Mouse (Mus musculus): ENCODE results near the gene Gm5426.
"Not testable (repeated sequence)": the region's sequence is repeated elsewhere in the genome, so short reads cannot be mapped to it uniquely, and the experiment has no call there.

Gm5426 gene

DNA sequence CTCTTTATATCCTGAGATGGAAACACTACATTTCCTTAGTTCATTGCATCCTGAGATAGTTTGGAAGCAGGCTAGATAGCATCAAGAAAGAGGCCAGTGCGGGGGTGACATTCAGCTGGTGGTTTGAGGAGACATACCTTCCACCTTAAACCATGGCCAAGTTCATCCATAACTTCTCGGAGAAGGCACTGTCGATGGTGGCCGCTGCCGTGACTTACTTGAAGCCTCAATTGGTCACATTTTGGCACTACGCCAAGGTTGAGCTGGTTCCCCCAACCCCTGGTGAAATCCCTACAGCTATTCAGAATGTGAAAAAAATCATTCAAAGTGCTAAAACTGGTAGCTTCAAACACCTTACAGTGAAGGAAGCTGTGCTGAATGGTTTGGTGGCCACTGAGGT is at the start of gene Gm5426:
Gene Gm5426, plus strand, starts transcription at position 153 of the 400 bp plus-strand sequence.
- not testable (repeated sequence) for DNase-seq (ENCODE audit: low spot score in 2 of 2)

- DNase-seq (ENCODE audit: low spot score in 2 of 2): no peak
Measured at GRCm38 (mm10) chr10:96089744-96090143, 46.7 kb upstream of the Gm5426 start.

DNA sequence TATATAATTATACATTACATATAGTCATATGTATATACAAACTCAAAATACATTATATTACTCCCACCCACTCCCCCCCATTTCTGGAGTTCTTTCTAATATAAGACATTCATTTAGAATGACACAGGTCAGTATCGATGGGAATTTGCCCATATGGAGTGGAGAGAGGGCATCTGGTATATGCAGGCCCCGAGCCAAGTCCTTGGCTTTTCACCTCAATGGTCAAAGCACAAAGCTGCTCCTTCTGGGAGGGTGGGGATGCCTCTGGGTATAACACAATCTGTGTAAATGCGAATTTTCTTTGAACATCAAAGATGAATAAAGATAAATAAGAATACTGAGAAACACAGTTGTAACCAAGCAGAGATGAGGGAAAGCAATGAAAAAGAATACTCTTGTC is 46.0 kb upstream of the Gm5426 start:
- DNase-seq (ENCODE audit: low spot score in 2 of 2): no peak

DNA sequence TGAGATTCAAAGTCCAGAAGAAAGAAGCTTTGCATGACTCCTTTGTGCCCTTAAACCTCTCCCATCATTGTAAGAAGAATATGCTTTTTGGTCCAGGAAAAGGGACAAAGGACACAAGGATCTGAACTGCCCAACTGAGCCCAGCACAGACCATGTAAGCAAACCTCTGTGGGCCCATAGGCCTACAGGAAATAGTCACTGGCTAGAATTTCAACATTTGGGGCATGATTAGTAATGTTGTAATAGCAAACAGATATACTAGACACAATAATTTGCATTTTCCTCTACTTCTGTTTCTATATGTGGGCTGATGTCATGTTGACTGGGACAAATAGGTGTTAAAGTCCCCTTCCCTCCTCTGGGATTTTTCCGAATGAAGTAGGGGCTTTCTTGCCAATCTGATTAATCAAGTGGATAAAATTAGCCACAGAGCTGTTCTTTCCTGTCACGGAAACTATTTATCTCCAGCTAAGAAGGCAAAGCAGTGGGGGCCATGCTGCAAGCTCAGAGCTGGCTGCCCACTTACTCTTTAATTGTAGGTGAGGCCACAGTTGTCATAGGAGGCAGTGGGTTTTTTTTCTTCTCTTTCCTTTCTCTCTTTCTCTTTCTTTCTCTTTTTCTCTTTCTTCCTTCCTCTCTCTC is 42.4 kb upstream of the Gm5426 start:
- no peak for DNase-seq (ENCODE audit: low spot score in 2 of 2)

DNA sequence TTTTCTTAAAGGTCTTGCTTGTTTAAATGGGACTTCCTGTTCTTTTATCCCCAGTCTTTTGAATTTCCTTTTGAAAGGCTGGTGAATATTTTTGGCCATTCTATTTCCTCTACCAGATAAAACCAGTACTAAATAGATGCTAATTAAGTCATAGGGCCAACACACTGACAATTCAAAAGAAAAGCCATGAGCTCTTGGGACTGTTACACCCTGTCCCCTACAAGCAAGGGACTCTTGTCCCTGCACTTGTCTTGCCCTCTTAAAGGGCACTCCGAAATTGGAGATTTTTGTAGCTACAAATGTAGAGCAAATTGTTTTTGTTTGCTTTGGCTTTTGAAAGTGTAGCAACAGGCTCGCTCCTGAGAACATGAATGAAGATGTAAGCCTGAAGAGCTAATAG is 41.8 kb upstream of the Gm5426 start:
- no peak for DNase-seq (ENCODE audit: low spot score in 2 of 2)

DNA sequence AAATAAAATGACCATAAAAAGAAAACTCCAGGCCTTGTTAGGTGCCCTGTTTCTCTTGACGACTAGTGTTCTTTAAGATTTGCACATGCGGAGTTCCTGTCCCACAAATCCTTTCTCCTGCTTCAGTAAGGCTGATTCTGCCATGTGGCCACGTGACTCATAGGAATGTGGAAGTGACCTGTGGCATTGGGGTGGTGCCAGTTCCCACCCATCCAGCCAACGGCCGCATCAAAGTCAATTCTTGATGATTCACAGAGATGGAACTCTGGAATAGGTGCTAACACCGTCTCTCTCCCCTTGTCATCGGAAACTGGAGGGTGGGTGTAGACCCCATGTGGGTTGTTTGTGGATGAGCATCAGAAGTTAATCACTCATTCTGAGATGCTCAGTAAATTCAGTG is 39.7 kb upstream of the Gm5426 start:
- no peak for DNase-seq (ENCODE audit: low spot score in 2 of 2)

DNA sequence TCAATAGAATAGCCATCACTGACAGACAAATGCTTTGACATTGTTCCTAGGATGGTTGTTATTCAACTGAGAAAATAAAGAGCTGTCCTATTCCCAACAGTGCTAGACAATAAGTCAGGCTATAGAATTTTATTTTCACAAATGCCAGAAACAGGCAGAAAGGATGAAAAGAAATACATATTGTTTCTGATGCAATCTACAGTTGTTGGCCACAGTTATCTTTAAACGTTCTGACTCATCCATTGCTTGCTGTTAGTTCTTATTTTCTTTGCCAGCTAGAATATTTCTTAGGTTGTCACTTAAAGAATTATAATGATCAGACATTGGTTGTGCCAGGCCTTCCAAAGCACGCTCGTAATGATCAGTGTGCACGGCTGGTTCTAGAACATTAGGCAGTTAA is 35.4 kb upstream of the Gm5426 start:
- no peak for DNase-seq (ENCODE audit: low spot score in 2 of 2)

DNA sequence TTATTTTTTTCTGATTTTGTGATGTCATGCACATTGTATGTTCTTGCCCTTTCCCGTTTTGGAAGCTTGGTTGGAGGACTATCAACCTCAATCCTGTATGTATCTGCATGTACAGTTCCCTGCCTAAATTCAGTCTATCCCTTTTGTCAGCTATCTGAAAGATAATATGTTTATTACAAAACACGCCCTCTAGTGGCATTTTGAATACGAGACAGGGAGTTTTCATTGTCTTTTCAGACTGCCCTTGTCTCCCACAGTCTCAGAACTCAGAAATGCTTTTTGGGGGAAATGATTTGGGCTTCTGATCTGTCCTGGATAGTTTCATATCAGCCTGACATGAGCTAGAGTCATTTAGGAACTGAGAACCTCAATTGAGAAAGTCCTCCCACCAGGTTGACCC is 32.2 kb upstream of the Gm5426 start:
- DNase-seq (ENCODE audit: low spot score in 2 of 2): no peak

GRCm38 (mm10) chr10:96104624-96105023 is 31.8 kb upstream of the Gm5426 start:
- DNase-seq (ENCODE audit: low spot score in 2 of 2): no peak

DNA sequence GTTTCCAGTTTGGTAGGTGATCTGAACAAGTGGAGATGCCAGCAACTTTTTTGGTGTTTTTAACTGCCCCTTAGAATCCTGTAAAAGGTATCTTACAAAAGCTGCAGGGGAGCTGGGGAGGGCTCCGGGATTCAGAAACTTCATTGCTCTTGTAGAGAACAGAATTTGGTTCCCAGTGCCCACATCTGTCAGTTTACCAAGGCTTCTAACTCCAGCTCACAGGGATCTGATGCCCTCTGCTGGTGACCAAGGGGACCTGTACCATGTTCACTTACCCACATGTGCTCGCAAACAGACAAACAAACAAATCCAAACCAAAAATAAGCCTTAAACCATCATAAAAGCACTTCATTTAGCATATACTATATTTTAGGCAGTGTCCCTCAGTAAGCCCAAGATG is 31.3 kb upstream of the Gm5426 start:
- no peak for DNase-seq (ENCODE audit: low spot score in 2 of 2)

GRCm38 (mm10) chr10:96106972-96107720 is 29.3 kb upstream of the Gm5426 start:
- no peak for DNase-seq (ENCODE audit: low spot score in 2 of 2)

DNA sequence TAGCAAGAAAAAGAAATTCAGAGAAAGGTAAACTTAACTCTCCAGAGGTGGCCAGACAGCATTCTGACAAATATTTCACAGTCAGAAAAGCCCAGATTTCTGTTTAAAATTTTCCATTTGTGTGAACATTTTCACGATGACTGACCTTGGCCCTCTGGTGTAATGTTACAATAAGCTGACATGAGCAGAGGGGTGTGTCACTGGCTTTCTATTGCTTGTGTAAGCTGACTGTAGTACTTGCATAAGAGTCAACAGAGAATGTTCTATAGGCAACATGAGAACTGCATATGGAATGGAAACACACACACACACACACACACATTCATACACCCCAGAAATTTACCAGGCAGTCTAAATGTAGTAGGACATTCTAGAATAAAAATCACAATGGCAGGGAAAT is 28.6 kb upstream of the Gm5426 start:
- DNase-seq (ENCODE audit: low spot score in 2 of 2): no peak

DNA sequence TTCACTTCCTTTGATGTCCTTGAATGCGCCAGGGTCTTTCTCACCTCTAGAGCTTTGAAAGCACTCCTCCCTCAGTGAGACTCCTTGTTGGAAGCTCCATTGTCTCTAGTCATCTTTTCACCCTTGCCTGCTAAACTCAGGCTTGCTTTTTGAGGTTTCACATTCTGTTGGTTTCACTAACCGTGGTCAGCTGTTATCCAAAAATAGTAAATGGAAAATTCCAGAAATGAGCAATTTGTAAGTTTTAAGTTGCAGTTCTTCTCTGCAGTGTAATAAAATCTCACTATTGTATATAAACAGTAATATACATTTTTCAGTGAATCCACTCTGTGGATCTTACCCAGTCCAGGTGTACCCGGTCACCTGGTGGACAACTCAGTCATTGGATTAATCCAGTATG is 21.1 kb upstream of the Gm5426 start:
- no peak for DNase-seq (ENCODE audit: low spot score in 2 of 2)

DNA sequence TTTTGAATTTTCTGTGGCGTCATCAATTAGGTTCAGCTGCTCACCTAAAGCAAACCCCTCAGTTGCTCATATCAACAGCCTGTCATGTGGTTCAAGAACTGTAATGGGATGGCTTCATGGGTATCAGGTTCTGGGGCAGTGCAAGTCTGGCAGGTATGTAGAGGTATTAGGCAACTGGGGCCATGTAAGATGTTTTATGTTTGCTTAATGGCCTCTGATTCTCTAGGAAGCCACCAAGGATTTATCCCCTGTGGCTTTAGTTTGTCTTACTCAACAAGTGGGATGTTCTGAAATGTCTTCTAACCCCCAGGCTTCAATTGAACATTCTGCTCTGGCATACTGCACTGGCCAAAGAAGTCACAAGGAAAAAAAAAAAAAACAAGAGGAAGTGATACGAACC is 15.6 kb upstream of the Gm5426 start:
- no peak for DNase-seq (ENCODE audit: low spot score in 2 of 2)

DNA sequence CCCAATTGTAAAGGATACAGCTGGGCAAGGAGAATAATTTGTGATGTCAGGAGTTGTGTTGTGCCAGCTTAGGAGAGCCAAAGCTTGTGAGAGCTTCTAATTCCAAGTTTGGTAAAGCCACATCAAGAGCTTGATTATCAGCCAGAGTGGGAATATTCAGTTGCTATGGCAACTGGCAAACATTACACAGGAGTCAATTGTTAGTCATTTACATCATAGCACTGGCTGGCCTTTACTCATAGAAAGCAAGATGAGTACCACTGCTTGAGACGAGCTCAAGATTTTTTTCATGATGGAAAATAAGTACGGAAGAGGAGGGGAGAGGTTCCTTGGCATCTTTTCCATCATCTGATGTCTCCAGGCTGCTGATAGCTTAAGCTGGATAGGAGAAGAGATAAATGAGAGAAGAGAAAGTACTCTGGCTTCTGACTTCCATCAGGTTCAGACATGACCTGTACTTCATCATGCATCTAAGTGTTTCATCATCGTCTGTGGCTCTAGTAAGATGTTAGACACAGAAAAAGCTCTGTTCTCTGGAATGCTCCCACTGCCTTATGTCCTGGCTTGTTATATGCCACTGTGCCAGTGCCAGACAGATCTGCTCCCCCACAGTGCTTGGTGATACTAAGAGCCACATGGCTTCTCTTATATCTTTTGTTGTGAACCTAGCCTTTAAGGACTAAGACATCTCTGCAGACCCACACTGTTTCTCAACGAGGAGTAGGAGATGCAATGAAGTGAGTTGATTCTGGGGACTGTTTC is 15.0 kb upstream of the Gm5426 start:
- no peak for DNase-seq (ENCODE audit: low spot score in 2 of 2)

GRCm38 (mm10) chr10:96123885-96124284 is 12.5 kb upstream of the Gm5426 start:
- no peak for DNase-seq (ENCODE audit: low spot score in 2 of 2)

DNA sequence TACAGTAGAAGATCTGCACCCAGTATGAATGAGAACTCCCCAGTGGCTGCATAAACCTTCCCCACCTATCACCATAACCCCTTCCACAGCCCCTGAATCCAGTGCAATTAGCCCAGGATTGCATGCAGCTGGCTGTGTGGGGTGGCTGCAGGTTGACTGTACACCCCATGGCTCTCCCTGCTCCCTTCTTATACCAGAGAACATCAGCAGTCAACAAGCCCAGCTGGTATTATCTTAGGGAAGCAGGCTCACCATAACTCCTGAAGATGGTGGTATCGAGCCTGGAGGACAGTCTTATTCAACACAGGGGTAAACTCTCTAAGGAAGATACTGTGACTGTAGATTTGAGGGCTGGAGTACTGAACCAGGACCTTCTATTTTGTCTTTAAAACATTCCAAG is 12.1 kb upstream of the Gm5426 start:
- DNase-seq (ENCODE audit: low spot score in 2 of 2): no peak

GRCm38 (mm10) chr10:96125771-96126454 is 10.5 kb upstream of the Gm5426 start:
- DNase-seq (ENCODE audit: low spot score in 2 of 2): no peak

GRCm38 (mm10) chr10:96129213-96129612 is 7.2 kb upstream of the Gm5426 start:
- no peak for DNase-seq (ENCODE audit: low spot score in 2 of 2)

- no peak for DNase-seq (ENCODE audit: low spot score in 2 of 2)
Measured at GRCm38 (mm10) chr10:96130406-96130805, 6.0 kb upstream of the Gm5426 start.

DNA sequence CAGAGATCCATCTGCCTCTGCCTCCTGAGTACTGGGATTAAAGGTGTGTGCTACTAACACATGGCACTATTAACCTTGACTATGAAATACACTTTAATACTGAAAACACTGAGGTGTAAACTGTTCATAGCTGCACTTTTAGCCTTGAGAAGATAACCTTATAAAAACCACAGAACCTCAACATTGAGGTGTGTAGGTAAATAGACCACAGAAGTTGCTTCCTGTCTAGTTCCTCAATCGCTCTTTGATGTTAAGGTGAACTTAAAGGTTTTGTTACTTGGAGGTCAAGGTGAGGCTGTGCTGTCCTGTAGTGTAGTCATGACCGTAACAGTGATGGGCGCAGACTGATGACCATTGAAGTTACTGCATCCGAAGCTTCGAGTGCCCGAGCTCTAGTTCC is 5.3 kb upstream of the Gm5426 start:
- DNase-seq (ENCODE audit: low spot score in 2 of 2): no peak

DNA sequence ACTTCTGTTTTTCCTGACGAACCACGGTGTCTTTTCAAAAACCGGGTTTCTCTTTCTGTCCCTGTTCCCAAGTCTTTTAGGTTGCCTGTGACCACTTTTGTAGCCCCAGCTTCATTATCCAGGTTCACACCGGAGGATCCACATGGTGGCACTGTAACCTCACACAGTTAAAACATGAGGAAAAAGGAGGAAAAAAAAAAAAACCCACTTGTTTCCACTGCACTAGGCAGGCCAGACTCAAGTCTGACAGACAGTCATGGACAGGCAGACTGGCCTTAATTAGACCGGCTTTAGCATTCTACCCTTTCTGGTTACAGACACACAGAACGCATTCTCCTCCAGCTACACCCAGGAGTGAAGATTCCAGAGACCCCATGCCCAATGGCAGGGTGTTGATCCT is 4.2 kb upstream of the Gm5426 start:
- peak; percentile 23 to 50 for DNase-seq (ENCODE audit: low spot score in 2 of 2)

All from heart, adult 9 months (tissue).